Mouse (Mus musculus) cerebellum, postnatal 14 days (tissue): ENCODE measurements at regions not wholly inside any gene's neighbourhood (a gene's known extent, or its start where the extent isn't known, plus 50 kb on each side); places are given as distances from the start of the nearest gene placed in this dataset.
"Not testable (repeated sequence)": the region's sequence is repeated elsewhere in the genome, so short reads cannot be mapped to it uniquely, and the experiment has no call there.

Experiments
- DNase-seq, 2 experiments: peaks; one replicate each; pipeline ENCODE4 v3.0.0; 2021; ENCODE audit warnings: mixed read lengths in 2 of 2

- DNase-seq, result no peak
Observed at GRCm38 (mm10) chr16:12811088-12811487, 298.4 kb upstream of the Ercc4 start.

DNA sequence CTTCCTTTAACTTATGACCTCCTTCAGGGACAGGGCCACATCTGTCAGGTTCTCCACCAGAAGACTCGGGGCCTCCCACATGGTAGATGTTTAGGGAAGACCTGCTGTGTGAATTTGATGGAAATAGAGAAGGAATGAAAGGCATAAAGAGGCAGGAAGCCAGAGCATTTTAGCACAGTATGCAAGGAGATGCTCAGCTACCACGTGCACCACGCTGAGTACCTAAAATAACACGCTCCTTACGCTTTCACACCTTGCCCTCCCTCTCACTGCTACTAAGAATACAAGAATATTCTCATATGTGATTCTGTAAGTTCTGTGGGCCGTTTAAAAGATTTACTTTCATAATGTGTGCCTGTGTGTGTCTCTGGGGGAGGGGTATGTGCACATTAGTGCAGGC lies 284.8 kb upstream of the Ercc4 start:
- DNase-seq, result no peak

DNA sequence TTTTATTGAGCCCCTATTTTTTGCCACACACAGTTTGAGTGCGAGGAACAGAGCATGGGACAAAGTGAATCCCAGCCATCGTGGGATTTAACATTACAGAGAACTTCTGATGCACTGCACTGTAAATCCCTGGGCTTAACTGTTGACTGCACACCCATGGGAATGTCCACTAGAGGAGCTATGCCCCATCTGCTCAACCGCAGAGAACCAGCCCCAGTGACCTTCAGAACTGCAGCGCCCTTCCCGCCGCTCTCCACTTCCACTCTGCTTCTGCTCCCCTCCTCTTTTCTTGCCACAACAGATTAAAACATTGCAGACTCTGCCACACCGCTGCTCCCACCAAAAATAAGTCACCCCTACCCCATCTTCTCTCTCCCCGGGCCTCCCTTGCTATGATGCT lies 283.3 kb upstream of the Ercc4 start:
- no peak for DNase-seq

DNA sequence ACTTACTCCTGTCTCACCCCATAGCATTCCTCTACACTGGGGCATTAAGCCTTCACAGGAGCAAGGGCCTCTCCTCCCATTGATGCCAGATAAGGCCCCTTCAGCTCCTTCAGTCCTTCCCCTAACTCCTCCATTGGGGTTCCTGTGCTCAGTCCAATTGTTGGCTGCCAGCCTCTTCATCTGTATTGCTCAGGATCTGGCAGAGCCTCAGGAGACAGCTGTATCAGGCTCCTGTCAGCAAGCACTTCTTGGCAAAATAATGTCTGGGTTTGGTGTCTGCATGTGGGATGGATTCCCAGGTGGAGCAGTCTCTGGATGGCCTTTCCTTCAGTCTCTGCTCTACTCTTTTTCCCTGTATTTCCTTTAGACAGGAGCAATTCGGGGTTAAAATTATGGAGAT lies 278.2 kb upstream of the Ercc4 start:
- not testable (repeated sequence) for DNase-seq

DNA sequence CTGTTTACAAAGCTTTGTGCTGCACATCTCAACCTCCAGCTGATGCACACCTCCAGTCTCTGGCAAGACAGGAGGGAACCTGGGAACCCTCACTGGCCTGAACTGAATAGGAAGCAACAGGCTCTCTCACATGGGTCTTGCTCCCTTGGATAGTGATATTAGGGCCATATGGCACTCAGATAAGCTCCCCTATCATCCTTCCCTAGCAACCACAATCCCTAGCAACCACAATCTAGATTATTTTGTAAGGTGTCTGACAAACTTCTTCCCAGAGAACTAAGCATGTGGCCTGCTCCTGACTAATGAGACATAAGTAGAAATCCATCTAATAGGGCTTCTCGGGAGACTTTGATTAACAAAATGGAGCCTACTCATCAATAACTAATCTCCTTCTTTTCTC lies 253.1 kb upstream of the Ercc4 start:
- DNase-seq, result no peak

DNA sequence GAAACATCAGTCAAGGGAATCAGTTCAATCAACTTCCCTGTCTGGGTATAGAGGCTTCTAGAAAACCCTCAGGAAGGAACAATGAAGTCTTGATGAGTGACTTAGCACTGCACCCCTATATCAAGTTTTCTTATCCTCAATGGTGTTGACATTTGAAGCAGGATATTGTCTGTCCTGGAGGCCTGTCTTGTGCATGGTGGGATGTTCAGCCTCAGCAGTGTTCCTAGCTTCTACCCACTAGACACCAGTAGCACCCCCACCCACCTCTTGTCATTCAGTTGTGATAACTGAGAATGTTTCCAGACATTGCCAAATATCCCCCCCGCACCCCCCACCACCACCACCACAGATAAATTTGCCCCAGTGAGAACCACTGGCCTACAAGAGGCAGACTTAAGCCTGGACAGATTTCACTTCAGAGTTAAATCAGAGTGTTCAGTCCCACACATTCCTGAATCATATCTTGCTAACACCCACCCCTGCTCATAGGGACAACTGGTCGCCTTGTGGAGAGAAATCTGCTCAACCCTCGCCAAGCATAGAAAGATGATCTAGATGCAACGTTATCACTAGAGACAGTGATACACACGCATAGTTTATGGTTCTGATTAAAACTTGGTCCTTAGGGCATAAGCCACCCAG lies 249.6 kb upstream of the Ercc4 start:
- DNase-seq, result no peak

DNA sequence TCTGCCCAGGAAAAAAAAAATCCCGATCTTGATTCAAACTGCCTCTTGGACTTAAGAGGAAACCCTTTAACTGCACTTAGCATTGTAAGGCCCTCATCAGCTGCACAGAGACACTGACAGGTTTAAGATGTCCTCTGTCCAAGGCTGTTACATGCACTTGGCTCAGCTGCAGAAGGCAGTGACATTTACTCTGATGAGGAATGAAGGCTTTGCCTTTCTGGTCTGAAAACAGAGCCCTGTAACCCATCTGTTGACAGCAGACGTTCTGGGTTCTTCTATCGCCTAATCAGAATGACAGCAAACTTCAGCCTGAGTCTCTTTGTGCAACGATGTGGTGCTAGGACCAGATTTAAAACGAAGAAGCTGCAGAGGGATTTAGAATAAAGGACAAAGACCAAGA lies 246.9 kb upstream of the Ercc4 start:
- DNase-seq, result no peak

GRCm38 (mm10) chr16:12878326-12878725 lies 231.2 kb upstream of the Ercc4 start:
- DNase-seq, result not testable (repeated sequence)

DNA sequence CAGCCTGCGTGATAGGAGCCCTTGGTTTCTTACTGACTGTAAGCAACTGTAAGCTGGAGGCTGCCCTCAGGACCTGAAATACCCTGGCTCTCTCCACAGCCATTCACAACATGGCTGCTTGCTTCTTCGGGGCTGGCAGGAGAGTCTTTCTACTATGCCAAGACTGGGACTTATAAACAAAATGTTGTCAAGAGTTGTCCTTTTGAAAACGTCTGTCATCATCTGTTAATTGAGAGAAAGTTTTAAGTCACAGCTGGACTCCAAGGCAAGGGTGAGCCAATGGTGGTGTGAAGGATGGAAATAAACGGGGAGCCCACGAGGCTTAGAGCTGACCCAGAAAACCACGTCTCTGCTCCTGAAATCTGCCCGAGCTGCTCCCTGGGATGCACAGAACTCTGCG lies 229.5 kb upstream of the Ercc4 start:
- no peak for DNase-seq

DNA sequence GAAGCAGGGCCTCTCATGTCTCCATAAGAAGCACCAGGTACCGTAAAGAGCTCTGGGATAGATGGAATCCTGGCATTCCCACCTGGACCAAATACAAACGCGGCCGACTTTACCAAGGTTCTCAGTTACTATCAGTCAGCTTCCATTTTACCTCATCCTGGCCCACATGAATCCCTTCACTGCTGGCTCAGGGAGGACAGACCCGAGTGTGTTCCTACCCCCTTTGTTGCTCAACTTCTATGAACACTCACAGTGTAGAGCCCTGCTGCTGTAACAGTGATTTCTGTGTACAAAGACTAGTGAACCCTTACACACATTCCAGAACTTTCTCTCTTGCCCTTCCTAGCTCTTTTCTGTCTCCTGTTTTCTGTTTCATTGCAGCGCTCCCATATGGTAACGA lies 229.0 kb upstream of the Ercc4 start:
- DNase-seq, result no peak

DNA sequence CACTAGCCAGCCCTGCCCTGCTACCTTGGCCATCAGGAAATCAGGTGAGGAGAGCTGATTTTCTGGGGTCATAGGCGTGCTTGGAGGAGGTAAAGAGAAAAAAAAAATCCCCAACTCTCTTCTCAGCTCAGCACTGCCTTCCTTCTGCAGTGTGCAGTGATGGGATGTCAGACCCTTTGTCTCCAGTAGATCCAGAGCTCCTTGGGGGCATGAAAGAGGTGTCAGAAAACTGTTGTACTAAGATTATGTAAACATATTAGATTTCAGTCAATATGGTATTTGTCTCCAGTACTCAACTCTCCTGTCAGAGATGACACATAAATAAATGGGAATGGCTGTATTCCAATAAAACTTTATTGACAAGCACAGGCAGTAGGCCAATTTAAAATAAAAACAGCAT lies 226.8 kb upstream of the Ercc4 start:
- DNase-seq, result no peak

GRCm38 (mm10) chr16:12884556-12884955 lies 224.9 kb upstream of the Ercc4 start:
- DNase-seq, result no peak

DNA sequence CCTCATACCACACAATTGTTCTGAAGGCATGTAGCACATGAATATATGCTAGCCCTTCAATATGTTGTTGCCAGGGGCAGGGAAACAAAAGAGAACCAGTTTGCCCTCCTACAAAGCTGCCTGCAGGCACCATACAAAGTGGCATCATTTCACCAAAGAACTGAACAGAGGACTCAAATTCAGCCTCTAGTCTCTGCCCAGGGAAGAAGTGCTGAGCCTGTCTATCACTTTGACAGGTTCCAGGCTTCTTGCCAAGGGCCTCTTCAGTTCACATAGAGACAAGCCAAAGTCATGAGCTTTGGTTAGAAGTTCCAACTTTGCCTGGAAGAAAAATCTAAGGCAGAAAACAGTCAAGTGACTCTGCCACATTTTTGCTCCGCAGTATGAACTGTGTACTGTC lies 223.4 kb upstream of the Ercc4 start:
- DNase-seq, result peak; percentile 14 to 15

DNA sequence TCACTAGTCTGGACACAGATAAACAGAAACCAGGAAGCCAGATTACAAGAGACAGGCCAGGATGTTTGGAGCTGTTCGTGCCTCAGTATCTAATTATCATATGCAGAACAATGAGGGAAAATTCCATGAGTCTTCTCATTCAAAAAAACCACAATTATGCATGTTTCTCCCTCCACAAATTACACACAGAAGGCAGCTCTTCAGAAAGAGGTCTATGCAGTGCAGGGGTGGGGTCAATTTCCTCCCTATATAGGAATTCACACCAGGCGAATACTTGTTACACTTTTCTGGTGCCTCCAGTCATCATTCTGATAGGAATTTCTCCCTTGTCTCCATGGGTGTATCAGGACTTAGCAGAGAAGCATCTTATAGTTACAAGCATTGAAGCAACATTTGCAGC lies 222.1 kb upstream of the Ercc4 start:
- no peak for DNase-seq

GRCm38 (mm10) chr16:12890094-12890493 lies 219.4 kb upstream of the Ercc4 start:
- no peak for DNase-seq

- DNase-seq, result no peak
Observed at GRCm38 (mm10) chr16:12890545-12890944, 218.9 kb upstream of the Ercc4 start.

DNA sequence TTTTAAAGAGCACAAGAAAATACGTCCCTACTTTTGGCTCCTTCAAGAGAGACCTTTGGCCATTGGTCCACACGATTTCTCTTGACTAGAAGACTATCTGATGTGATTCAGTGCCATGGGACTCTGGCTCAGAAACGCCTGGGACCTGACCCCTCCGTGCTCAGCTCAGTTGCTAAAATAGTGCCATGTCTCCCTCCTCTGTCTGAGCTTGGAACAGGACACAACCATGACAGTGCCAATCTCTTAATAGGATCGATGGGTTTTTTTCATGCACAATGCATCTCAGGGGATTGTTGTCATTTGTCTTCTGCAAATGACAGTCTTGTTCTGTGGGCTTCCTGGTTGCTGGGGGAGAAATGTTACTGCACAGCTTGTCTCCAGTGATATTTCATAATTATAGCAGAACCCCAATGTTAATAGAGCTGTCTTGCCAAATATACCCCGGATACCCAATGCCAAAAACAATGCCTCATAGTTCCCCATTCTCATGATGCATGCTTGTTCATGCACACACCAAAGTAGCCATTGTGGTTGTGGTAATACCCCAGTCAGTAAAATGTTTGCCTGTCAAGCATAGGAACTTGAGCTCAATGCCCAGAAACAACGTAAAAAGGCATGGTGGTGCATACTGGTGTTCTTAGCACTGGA lies 216.7 kb upstream of the Ercc4 start:
- no peak for DNase-seq

GRCm38 (mm10) chr16:12897267-12897666 lies 212.2 kb upstream of the Ercc4 start:
- DNase-seq, result no peak

GRCm38 (mm10) chr16:12900670-12901069 lies 208.8 kb upstream of the Ercc4 start:
- no peak for DNase-seq

GRCm38 (mm10) chr16:12901096-12901995 lies 208.1 kb upstream of the Ercc4 start:
- no peak for DNase-seq

DNA sequence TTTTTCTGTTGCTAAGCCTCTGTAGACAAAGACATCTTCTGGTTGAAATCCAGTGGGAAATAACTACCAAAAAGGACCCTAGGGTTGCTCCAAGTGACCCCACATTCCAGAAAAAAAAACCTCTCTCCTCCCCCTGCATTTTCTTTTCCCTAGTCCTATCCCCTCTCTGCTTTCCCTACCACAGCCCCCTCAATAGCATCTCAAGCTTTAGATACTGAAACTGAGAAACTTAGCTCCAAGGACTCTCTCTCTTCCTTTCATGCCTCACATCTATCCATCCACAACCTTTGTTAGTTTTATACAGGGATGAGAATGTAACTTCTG lies 207.5 kb upstream of the Ercc4 start:
- DNase-seq, result no peak

DNA sequence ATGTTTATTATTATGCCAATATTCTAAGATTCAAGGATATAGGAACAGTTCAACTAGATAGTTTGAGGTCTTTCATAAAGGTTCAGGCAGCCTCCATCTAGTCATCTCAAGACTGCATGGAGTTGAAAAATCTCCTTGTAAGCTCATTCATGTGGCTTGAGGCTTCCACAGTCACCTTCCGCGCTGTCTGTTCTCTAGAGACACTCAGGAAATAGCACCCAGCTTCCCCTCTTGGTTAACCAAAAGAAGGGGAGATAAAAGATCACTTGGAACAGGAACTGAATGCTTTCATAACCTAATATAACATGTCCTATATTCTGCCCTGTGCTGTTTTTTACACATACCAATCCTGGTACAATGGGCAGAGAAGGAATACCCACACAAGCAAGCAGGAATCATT lies 206.3 kb upstream of the Ercc4 start:
- no peak for DNase-seq

- no peak for DNase-seq
Observed at GRCm38 (mm10) chr16:12904937-12905336, 204.5 kb upstream of the Ercc4 start.

DNA sequence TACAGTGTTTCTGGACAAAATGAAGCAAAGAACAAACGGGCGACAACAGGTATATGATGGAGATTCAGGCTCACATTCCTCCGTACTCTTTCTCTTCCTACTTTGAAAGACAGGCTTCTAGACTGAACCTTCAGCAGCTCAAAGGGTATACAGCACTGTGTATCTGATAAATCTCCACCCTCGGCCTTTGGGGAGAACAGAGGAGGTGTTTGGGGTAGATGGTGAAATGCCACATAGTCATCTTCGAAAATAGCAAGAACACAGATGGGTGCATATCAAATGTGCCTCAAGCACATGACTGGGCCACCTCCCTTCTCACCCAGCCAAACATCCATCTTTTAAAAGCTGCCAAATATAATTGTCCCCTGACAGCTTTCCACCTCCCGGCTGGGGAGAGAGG lies 184.8 kb upstream of the Ercc4 start:
- no peak for DNase-seq
